ENCODE assay signal across 10 mouse cellular contexts in the genomic region with DNA sequence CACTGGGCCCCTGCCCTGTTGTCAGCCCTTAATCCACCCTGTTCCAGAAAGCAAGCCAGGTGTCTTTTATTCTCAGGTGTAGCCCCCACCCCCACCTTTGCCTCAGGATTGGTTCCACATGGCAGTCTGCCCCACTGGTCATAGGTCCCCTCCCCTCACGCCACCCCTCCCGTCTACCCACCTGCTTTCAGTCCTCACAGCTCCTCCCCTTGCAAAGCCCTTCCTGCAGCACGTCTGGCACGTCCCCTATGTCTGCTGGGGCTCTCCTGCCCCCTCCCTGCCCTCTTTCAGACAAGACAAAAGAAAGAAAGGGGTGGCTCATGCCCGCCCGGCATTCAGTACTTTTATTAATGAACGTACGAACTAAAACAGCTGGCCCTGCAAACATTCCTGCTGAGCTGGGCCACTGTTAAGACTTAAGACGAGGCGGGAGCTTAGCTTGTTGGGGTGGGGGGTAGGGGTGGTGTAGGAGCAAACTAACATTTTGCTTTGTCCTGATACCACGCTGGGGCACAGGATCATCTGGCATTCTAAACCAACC. TPM values are rescaled to one million over a fixed set of nuclear protein-coding genes. Genes with fewer than 3 reads are reported as not detected.
DNase-seq lines count a peak whose midpoint lies in the region; ATAC-seq and TF ChIP-seq lines count a peak whose summit lies in the region.
"Had no signal": no experiment of that assay in that cellular context is flagged by ENCODE, and none has a peak within 500 bp of the region (broad histone marks: within the 10 kb centered on the region; RNA-seq: fewer than 3 reads in every experiment).

No protein-coding gene starts in this region.

- no peaks in the 10 kb centered on the region for H3K9me3 ChIP-seq in embryonic facial prominence, embryonic 11.5 days (replicated peaks; ENCODE audit: control insufficient read depth, low read length)
- H3K9me3 ChIP-seq in hindbrain, postnatal 0 days (ENCODE audit: low read length) = no peaks in the 10 kb centered on the region
- H3K9me3 ChIP-seq: liver, embryonic 13.5 days had no signal

- H3K36me3 ChIP-seq in embryonic facial prominence, embryonic 11.5 days (replicated peaks; ENCODE audit: control insufficient read depth, insufficient read depth, low read depth, low read length) = no peaks in the 10 kb centered on the region
- no peaks in the 10 kb centered on the region for H3K36me3 ChIP-seq in hindbrain, postnatal 0 days (ENCODE audit: insufficient read depth, low read length)
- H3K36me3 ChIP-seq: liver, embryonic 13.5 days had no signal

- H3K9ac ChIP-seq in embryonic facial prominence, embryonic 11.5 days (replicated peaks; ENCODE audit: low read length) = peak overlapping the region; percentile 7; the same call in 1 of the 2 replicates
- H3K9ac ChIP-seq in hindbrain, postnatal 0 days (replicated peaks; ENCODE audit: low read length) = no peak overlapping the region
- H3K9ac ChIP-seq: liver, embryonic 13.5 days had no signal

- H3K4me2 ChIP-seq in embryonic facial prominence, embryonic 11.5 days (ENCODE audit: low read depth, low read length) = no peak overlapping the region; the same call in 1 of the 2 replicates
- no peak overlapping the region for H3K4me2 ChIP-seq in hindbrain, postnatal 0 days (ENCODE audit: low read depth, low read length)
- H3K4me2 ChIP-seq: liver, embryonic 13.5 days had no signal

- WGBS in embryonic facial prominence, embryonic 11.5 days = 9% methylated on average over 11 of the region's 11 CpGs
- WGBS in hindbrain, postnatal 0 days = 15% methylated on average over 11 of the region's 11 CpGs

- peak; percentile 84 for ATAC-seq in embryonic facial prominence, embryonic 11.5 days (replicated peaks; ENCODE audit: insufficient number of reproducible peaks, low FRiP score, low TSS enrichment, low read depth)
- ATAC-seq in hindbrain, postnatal 0 days = peak; percentile 49; the same call in 1 of the 2 replicates

- TF ChIP-seq CTCF in hindbrain, postnatal 0 days (IDR thresholded peaks at IDR 0.05; ENCODE audit: low read depth) = no peak

- H3K4me1 ChIP-seq in embryonic facial prominence, embryonic 11.5 days (ENCODE audit: control insufficient read depth, insufficient read depth, low read length) = peaks cover 5% of the 10 kb centered on the region; the same call in 1 of the 2 replicates
- H3K4me1 ChIP-seq in hindbrain, postnatal 0 days (ENCODE audit: insufficient read depth, low read length) = peaks cover 6% of the 10 kb centered on the region
- H3K4me1 ChIP-seq: liver, embryonic 13.5 days had no signal

- peak overlapping the region; percentile 52 for H3K27ac ChIP-seq in embryonic facial prominence, embryonic 11.5 days (replicated peaks; ENCODE audit: low read depth, low read length)
- H3K27ac ChIP-seq in hindbrain, postnatal 0 days = no peak overlapping the region
- H3K27ac ChIP-seq: liver, embryonic 13.5 days had no signal

- H3K27me3 ChIP-seq in embryonic facial prominence, embryonic 11.5 days (ENCODE audit: control insufficient read depth, insufficient read depth, low read length) = no peaks in the 10 kb centered on the region
- H3K27me3 ChIP-seq in hindbrain, postnatal 0 days (ENCODE audit: insufficient read depth, low read length) = no peaks in the 10 kb centered on the region
- H3K27me3 ChIP-seq: liver, embryonic 13.5 days had no signal

- DNase-seq in R1 (ENCODE audit: low read depth, low spot score) = peak; percentile 95
- DNase-seq in embryonic facial prominence, embryonic 11.5 days (ENCODE audit: low spot score) = peak; percentile 80
- peak; percentile 9 for DNase-seq in hindbrain, postnatal 0 days (ENCODE audit: low spot score)
- DNase-seq in neural tube, embryonic 10.5 days (ENCODE audit: extremely low spot score, low spot score) = peak; percentile 58
- no peak for DNase-seq in layer of hippocampus, postnatal 25 days (ENCODE audit: extremely low spot score in 1 of 2, low spot score in 1 of 2)
- DNase-seq in gastrocnemius, adult 18-20 months (ENCODE audit: low spot score) = no peak
- DNase-seq in layer of hippocampus, adult 11-12 months (ENCODE audit: low spot score) = no peak
- DNase-seq: cerebellum, postnatal 36 days; liver, embryonic 13.5 days; right cerebral cortex, adult 18-20 months had no signal

- H3K4me3 ChIP-seq in embryonic facial prominence, embryonic 11.5 days (ENCODE audit: low read depth, low read length) = no peak overlapping the region
- H3K4me3 ChIP-seq in hindbrain, postnatal 0 days (ENCODE audit: low read length) = no peak overlapping the region
- H3K4me3 ChIP-seq: liver, embryonic 13.5 days had no signal

RNA-seq across cellular contexts. Expression of gene Igfbp2, which starts 18.2 kb away (rescaled TPM):
- 368 and 450 TPM in 2 replicates for polyA plus RNA-seq in embryonic facial prominence, embryonic 11.5 days (2014; fragmentation: Nextera tagmentation; extraction: Ambion mirVana)
- total RNA-seq in hindbrain, postnatal 0 days (2014; rRNA removed) = 686 and 698 TPM in 2 replicates
- polyA plus RNA-seq in hindbrain, postnatal 0 days (2015; fragmentation: Nextera tagmentation; extraction: Ambion mirVana) = 470 and 480 TPM in 2 replicates
- 10 to 100 TPM; 44.4 to 50.5 TPM for total RNA-seq in layer of hippocampus, postnatal 25 days (2021)
- total RNA-seq in gastrocnemius, adult 18-20 months (2021) = under 1 TPM; 0.28 to 0.62 TPM

Comparison
In these comparisons a context has a peak if more than half of its experiments do, and no peak if none do; other contexts are left out.
1. DNase-seq: peak in R1 (single experiment), embryonic facial prominence, embryonic 11.5 days (single experiment), hindbrain, postnatal 0 days (single experiment) and neural tube, embryonic 10.5 days (single experiment); none in layer of hippocampus, postnatal 25 days (0 of 2), gastrocnemius, adult 18-20 months (single experiment) and layer of hippocampus, adult 11-12 months (single experiment).
2. RNA of gene Igfbp2, which starts 18.2 kb away (total RNA-seq): 686 to 698 TPM in hindbrain, postnatal 0 days and 44.4 to 50.5 TPM in layer of hippocampus, postnatal 25 days; 0.28 to 0.62 TPM in gastrocnemius, adult 18-20 months; every median in the first group is over 10 times any median in the second.